ENCODE assay signal across 9 mouse cellular contexts in the genomic region with DNA sequence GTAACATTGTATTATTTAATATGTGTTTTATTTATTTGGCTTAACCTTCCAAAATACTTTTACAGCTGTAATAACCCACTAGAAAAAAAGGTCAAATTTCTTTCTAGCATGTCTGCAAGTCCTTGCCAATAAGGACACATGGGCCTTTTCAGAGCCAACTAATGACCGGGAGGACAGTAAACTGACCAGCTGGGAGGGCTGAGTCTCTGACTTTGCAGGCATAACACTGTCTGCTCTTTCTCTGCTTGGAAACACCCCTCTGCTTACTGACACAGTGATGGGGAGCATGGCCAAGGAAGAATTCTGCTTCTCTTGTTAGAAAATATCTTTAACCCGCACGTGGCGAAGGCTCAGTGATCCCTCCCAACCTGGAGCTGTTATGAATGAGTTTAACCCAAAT. TPM values are rescaled to one million over a fixed set of nuclear protein-coding genes. Genes with fewer than 3 reads are reported as not detected.
A peak's percentile ranks its signal among the peaks of the same experiment; 100 is the strongest.
DNase-seq lines count a peak whose midpoint lies in the region; ATAC-seq lines count a peak whose summit lies in the region.
"Had no signal": no experiment of that assay in that cellular context is flagged by ENCODE, and none has a peak within 500 bp of the region (broad histone marks: within the 10 kb centered on the region; RNA-seq: fewer than 3 reads in every experiment).

No protein-coding gene starts in this region.

- peak; percentile 10 for DNase-seq in urinary bladder, postnatal 25 days (ENCODE audit: low spot score)
- DNase-seq in urinary bladder, adult 2 months (ENCODE audit: low spot score) = no peak
- peak; percentile 21 to 58 for DNase-seq in gastrocnemius, postnatal 4 days (ENCODE audit: low spot score in 2 of 2)
- DNase-seq in intestine, embryonic 14.5 days (ENCODE audit: low spot score) = peak; percentile 55
- DNase-seq in lung, postnatal 14 days = peak; percentile 38
- no peak for DNase-seq in layer of hippocampus, adult 8-10 months (ENCODE audit: low spot score in 2 of 2)
- no peak for DNase-seq in spleen, adult 12 weeks (ENCODE audit: low spot score)

- no peak overlapping the region for H3K9ac ChIP-seq in intestine, embryonic 14.5 days (ENCODE audit: low read length)

- 0 out of 2 replicates have a peak overlapping the region, but pooled peaks have one; percentile 82 for H3K27ac ChIP-seq in intestine, embryonic 14.5 days (ENCODE audit: low read depth)

- 0 out of 2 replicates have a peak, but pooled peaks cover 4% of the 10 kb centered on the region for H3K36me3 ChIP-seq in intestine, embryonic 14.5 days (ENCODE audit: control insufficient read depth, insufficient read depth, low read length)
- H3K36me3 ChIP-seq: G1E had no signal

- peak overlapping the region; percentile 73 for H3K4me2 ChIP-seq in intestine, embryonic 14.5 days (ENCODE audit: low read length)

- no peaks in the 10 kb centered on the region for H3K27me3 ChIP-seq in intestine, embryonic 14.5 days (replicated peaks; ENCODE audit: control insufficient read depth, insufficient read depth, low read length)

- peak overlapping the region; percentile 81 for H3K4me3 ChIP-seq in intestine, embryonic 14.5 days (ENCODE audit: low read depth, low read length)

- no peaks in the 10 kb centered on the region for H3K9me3 ChIP-seq in intestine, embryonic 14.5 days (ENCODE audit: control insufficient read depth, low read length)
- H3K9me3 ChIP-seq: G1E had no signal

- H3K4me1 ChIP-seq in intestine, embryonic 14.5 days (replicated peaks; ENCODE audit: control insufficient read depth, insufficient read depth, low read length) = 0 out of 2 replicates have a peak, but pooled peaks cover 3% of the 10 kb centered on the region

- WGBS in intestine, embryonic 14.5 days = 29% methylated on average over 4 of the region's 4 CpGs

- ATAC-seq in intestine, embryonic 14.5 days (replicated peaks; ENCODE audit: low FRiP score, low TSS enrichment, low read depth) = no peak
- ATAC-seq in frontal cortex, adult (ENCODE audit: low TSS enrichment) = no peak

RNA-seq across cellular contexts. Expression of a gene that starts 1.2 kb away (rescaled TPM):
- 7.0 and 10.9 TPM in 2 replicates for polyA plus RNA-seq in urinary bladder, adult 2 months (2012; rRNA removed)
- 10 to 100 TPM; 38.9 to 45.0 TPM for total RNA-seq in gastrocnemius, postnatal 4 days (2021)
- 6.9 and 7.5 TPM in 2 replicates for polyA plus RNA-seq in intestine, embryonic 14.5 days (2014; fragmentation: Nextera tagmentation; extraction: Ambion mirVana)
- 1 to 10 TPM; 2.0 to 4.2 (median 3.1) TPM for total RNA-seq in layer of hippocampus, adult 8-10 months (2022)
- polyA plus RNA-seq: G1E had no signal

Comparison
In these comparisons a context has a peak if more than half of its experiments do, and no peak if none do; other contexts are left out.
1. DNase-seq: peak in urinary bladder, postnatal 25 days (single experiment), gastrocnemius, postnatal 4 days (2 of 2), intestine, embryonic 14.5 days (single experiment) and lung, postnatal 14 days (single experiment); none in urinary bladder, adult 2 months (single experiment), layer of hippocampus, adult 8-10 months (0 of 2) and spleen, adult 12 weeks (single experiment).
2. RNA of a gene that starts 1.2 kb away (total RNA-seq): 38.9 to 45.0 TPM in gastrocnemius, postnatal 4 days; 2.0 to 4.2 TPM in layer of hippocampus, adult 8-10 months; every median in the first group is over 4 times any median in the second.